Mouse (Mus musculus) CH12.LX (cell line): ENCODE data around the gene Gm13271. TPM values are rescaled to one million over a fixed set of nuclear protein-coding genes. Genes with fewer than 3 reads are reported as not detected.
"Not testable (repeated sequence)": the region's sequence is repeated elsewhere in the genome, so short reads cannot be mapped to it uniquely, and the experiment has no call there.

ENCODE experiments used
- DNase-seq: peaks from one replicate; pipeline ENCODE4 v3.0.0-alpha.2; 2013; ENCODE audit errors: extremely low read depth
- H3K27ac ChIP-seq: 2 replicates; pipeline ENCODE4 v1.5.1; 2012; ENCODE audit warnings: low read depth, mild to moderate bottlenecking, control low read depth, moderate library complexity; ENCODE audit not compliant: insufficient read depth
- H3K27me3 ChIP-seq: replicated peaks from 2 replicates; pipeline ENCODE3; 2012; ENCODE audit warnings: inconsistent platforms
- H3K36me3 ChIP-seq, 2 experiments: replicated peaks in 1 of 2; 2 replicates each; pipeline versions ENCODE3 to v1.6.1; 2012; ENCODE audit warnings: inconsistent platforms in 1 of 2, low read length in 1 of 2, mild to moderate bottlenecking in 1 of 2, mixed read lengths in 1 of 2, moderate library complexity in 1 of 2; ENCODE audit not compliant: control insufficient read depth in 1 of 2, insufficient read depth in 1 of 2
- H3K4me1 ChIP-seq, 2 experiments: 2 replicates each; pipeline ENCODE4 v1.6.1; 2012; ENCODE audit warnings: inconsistent platforms in 1 of 2, moderate library complexity in 1 of 2; ENCODE audit not compliant: insufficient read depth in 2 of 2, control insufficient read depth in 1 of 2
- H3K4me2 ChIP-seq: 2 replicates; pipeline ENCODE4 v1.6.1; 2012; ENCODE audit warnings: low read depth, mild to moderate bottlenecking, control low read depth; ENCODE audit not compliant: poor library complexity, insufficient read depth, severe bottlenecking
- H3K4me3 ChIP-seq, 3 experiments: fragments of 150-350 bp in 1 of 3; sonication (generic) in 1 of 3; replicated peaks in 1 of 3; 2 replicates each; pipeline versions ENCODE3 to v1.5.1; 2011 to 2012; ENCODE audit warnings: low read depth in 2 of 3, low read length in 2 of 3, mild to moderate bottlenecking in 2 of 3, moderate library complexity in 2 of 3, control low read depth in 1 of 3, improper control_type of control experiment in 1 of 3, inconsistent platforms in 1 of 3, mixed read lengths in 1 of 3; ENCODE audit not compliant: poor library complexity in 1 of 3
- H3K79me2 ChIP-seq: replicated peaks from 2 replicates; pipeline ENCODE4 v1.6.1; 2012; ENCODE audit warnings: mild to moderate bottlenecking, moderate library complexity; ENCODE audit not compliant: control insufficient read depth, poor library complexity, insufficient read depth, severe bottlenecking; ENCODE audit errors: extremely low read depth
- H3K9ac ChIP-seq: 2 replicates; pipeline ENCODE4 v1.6.1; 2012; ENCODE audit warnings: low read depth, mild to moderate bottlenecking, control low read depth, moderate library complexity; ENCODE audit not compliant: insufficient read depth
- H3K9me3 ChIP-seq: replicated peaks from 2 replicates; pipeline ENCODE3; 2012; ENCODE audit warnings: low read length, inconsistent platforms, mixed read lengths
- BHLHE40 ChIP-seq: IDR thresholded peaks from 2 replicates; pipeline ENCODE4 v1.6.1; 2011; ENCODE audit warnings: mild to moderate bottlenecking, low read depth, low read length, improper control_type of control experiment
- CTCF ChIP-seq, 2 experiments: IDR thresholded peaks in 1 of 2; conservative IDR thresholded peaks in 1 of 2; 2 replicates each; pipeline ENCODE4 v1.5.1; 2011 to 2012; ENCODE audit warnings: low read depth in 2 of 2, low read length in 2 of 2, improper control_type of control experiment in 1 of 2, inconsistent platforms in 1 of 2, mild to moderate bottlenecking in 1 of 2, moderate library complexity in 1 of 2
- UBTF ChIP-seq: IDR thresholded peaks from 2 replicates; pipeline ENCODE4 v1.6.1; 2012; ENCODE audit warnings: low read depth, mild to moderate bottlenecking, inconsistent platforms, low read length, improper control_type of control experiment, moderate library complexity
- ZMIZ1 ChIP-seq: IDR thresholded peaks from 2 replicates; pipeline ENCODE4 v1.6.1; 2012; ENCODE audit warnings: low read depth, mild to moderate bottlenecking, inconsistent platforms, low read length, improper control_type of control experiment
- dilution Hi-C: fragments of 300-500 bp; cut with MboI; formaldehyde crosslinking; loops from 2 replicates; pipeline ENCODE4 v1.14.3; 2020; ENCODE audit warnings: low sequenced_read_pairs; ENCODE audit not compliant: extremely low pct_unique_long_range_greater_than_20kb, extremely low pct_ligation_motif_present
- in situ Hi-C: fragments of 300-500 bp; cut with MboI; formaldehyde crosslinking; loops from 3 replicates; pipeline ENCODE4 v1.14.3; 2019; ENCODE audit warnings: low sequenced_read_pairs, low pct_ligation_motif_present, low pct_unique_long_range_greater_than_20kb, mixed read lengths
- polyA plus RNA-seq: library from polyadenylated mRNA; unstranded; fragments of >175 nt; gene quantifications from 2 replicates; pipeline ENCODE4 v1.2.1, GENCODE M21; 2012; ENCODE audit warnings: low read depth; ENCODE audit not compliant: insufficient read length
- total RNA-seq, 2 experiments: library from RNA; depleted of rRNA; stranded (reverse); fragments of 300-350 nt in 1 of 2; fragments of >200 nt in 1 of 2; gene quantifications; 2 replicates each; pipeline ENCODE4 v1.2.3; 2012 to 2014

The Gm13271 gene
- total and polyA plus RNA-seq, 3 experiments = not detected

DNA sequence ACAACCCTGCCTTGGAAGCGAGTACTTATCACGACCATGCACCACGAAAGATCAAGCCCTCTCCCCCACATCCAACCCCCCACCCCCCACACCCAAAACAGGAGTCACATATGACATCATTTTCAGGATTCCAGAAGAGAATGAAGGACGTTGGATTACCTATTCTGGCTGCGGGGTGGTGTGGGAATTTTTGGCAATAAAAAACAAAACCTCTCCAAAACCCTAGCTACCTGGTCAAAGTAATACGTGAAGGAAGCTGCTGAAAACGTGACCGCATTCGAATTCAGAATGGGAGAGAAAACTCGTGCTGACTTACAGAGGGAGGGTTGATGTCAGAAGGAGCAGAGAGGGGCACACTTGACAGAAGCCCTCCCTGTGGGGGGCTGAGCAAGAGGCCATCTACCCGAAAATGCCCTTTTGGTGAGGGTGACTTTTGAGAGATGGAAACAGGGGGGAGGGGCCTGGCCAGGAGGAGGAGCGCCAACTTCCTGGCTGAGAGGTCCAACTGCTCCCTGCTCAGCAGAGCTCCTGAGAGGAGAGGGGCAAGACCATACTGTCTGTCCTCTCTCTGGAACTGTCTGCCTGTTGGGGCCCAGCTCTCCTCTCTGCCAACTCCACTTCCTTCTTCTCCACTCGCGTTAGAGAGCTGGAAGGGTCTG, 5.1 kb downstream of the Gm13271 start, which contains the start of gene Gm13283:
TSS of gene Gm13283 (plus strand) at position 510 of the 659 bp plus-strand sequence.
- H3K79me2 ChIP-seq, H3K27ac ChIP-seq, H3K4me1 ChIP-seq, dilution Hi-C loops, in situ Hi-C loops, DNase-seq, H3K9me3 ChIP-seq, H3K36me3 ChIP-seq, H3K27me3 ChIP-seq: not testable (repeated sequence)
- TF ChIP-seq ZMIZ1 = peak; percentile 32; the same call in 1 of the 2 replicates
- peak; percentile 34; the same call in 1 of the 2 replicates for TF ChIP-seq BHLHE40
- H3K4me3 ChIP-seq = peak within 1 kb of the TSS in 1 of 3 experiments; percentile 63
- H3K9ac ChIP-seq = peak within 1 kb of the TSS; percentile 60; the same call in 1 of the 2 replicates
- H3K4me2 ChIP-seq = peak within 1 kb of the TSS; percentile 56; the same call in 1 of the 2 replicates

DNA sequence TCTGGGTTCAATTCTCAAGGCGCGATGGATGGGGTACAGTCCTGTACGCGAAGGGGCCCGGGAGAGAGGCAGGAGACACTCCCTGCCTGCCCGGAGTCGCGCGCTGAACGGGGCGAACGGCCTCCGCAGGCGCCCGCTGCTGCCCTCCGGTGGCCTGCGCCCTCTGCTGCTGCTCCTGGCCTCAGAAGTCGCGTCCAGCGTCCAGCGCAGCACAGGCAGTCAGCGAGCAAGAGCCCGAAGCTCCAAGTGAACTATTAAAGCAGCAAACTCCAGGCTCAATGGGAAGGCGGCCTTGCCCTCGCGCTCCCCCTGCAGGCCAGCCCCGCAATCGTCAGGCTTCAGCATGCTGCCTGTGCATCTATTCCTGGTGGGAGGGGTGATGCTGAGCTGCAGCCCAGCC, 5.8 kb downstream of the Gm13271 start:
- H3K79me2 ChIP-seq, H3K27ac ChIP-seq, dilution Hi-C loops, H3K4me1 ChIP-seq, H3K27me3 ChIP-seq, in situ Hi-C loops, H3K36me3 ChIP-seq, H3K9me3 ChIP-seq: not testable (repeated sequence)
- TF ChIP-seq UBTF (0 out of 2 replicates have a peak, but pooled peaks have one; percentile 42), CTCF (conservative IDR thresholded peaks at IDR 0.05 in 1 of 2, IDR thresholded peaks at IDR 0.05 in 1 of 2; ENCODE audit: low read depth in 2 of 2, low read length in 2 of 2) (peak in 1 of 2 experiments; percentile 42; a peak in 2 of 4 replicates)
- Histone ChIP-seq H3K9ac (peak overlapping the region; percentile 60; the same call in 1 of the 2 replicates), H3K4me3 (peak overlapping the region in 1 of 3 experiments; percentile 63), H3K4me2 (peak overlapping the region; percentile 56; the same call in 1 of the 2 replicates)
- DNase-seq = peak; percentile 56

DNA sequence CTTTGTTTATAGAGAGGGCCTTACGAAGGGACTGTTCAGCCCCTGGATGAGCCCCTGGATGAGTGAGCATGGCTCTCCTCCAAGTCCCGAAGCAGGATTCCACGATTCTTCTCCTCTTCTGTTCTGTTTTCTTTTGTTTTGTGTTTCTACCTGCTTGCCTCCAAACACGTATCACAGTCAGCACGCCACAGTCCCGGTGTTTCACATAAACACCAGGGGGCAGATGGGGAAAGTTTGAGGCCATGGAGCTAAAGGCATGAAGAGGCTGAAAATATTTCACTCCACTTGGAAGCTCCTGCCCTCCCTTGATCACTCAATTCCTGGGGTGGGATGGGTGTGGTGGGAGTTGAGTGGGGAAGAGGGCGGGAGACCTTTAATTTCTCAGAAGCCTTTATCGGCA, 7.1 kb downstream of the Gm13271 start:
- DNase-seq, H3K4me1 ChIP-seq, H3K4me3 ChIP-seq, H3K79me2 ChIP-seq, in situ Hi-C loops, H3K9ac ChIP-seq, H3K27ac ChIP-seq, H3K9me3 ChIP-seq, H3K4me2 ChIP-seq, dilution Hi-C loops, H3K36me3 ChIP-seq, H3K27me3 ChIP-seq: not testable (repeated sequence)

DNA sequence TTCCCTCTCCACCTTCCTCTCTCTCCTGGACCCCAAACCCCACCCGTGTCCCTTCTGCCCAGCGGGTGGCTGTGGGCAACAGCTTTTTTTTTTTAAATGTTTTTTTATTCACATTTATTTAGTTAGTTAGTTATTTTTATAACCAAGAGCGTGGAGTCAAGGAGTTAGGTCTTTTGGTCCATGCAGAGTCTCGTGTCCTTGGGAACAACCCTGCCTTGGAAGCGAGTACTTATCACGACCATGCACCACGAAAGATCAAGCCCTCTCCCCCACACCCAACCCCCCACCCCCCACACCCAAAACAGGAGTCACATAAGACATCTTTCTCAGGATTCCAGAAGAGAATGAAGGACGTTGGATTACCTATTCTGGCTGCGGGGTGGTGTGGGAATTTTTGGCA, 7.7 kb downstream of the Gm13271 start:
- H3K4me1 ChIP-seq, in situ Hi-C loops, H3K36me3 ChIP-seq, H3K79me2 ChIP-seq, H3K4me3 ChIP-seq, H3K27me3 ChIP-seq, DNase-seq, H3K9me3 ChIP-seq, dilution Hi-C loops, H3K27ac ChIP-seq, H3K9ac ChIP-seq: not testable (repeated sequence)
- peak overlapping the region; percentile 85; the same call in 1 of the 2 replicates for H3K4me2 ChIP-seq
